10 mouse cellular contexts compared by ENCODE assay signal in genomic region chr1:73824406-73825184, GRCm38 (mm10).
DNase-seq lines count a peak whose midpoint lies in the region; ATAC-seq lines count a peak whose summit lies in the region.
"Had no signal": no experiment of that assay in that cellular context is flagged by ENCODE, and none has a peak within 500 bp of the region (broad histone marks: within the 10 kb centered on the region; RNA-seq: fewer than 3 reads in every experiment).

No protein-coding gene starts in this region.

- peak; percentile 61 to 69 for DNase-seq in kidney, postnatal 4 days
- peak; percentile 53 for DNase-seq in testis, postnatal 14 days (ENCODE audit: low spot score)
- no peak for DNase-seq in frontal cortex, adult 2 months (ENCODE audit: extremely low spot score in 1 of 2, low spot score in 1 of 2)
- DNase-seq: thymus, postnatal 4 days had no signal

- WGBS in heart, embryonic 13.5 days: 53% methylated on average over 8 of the region's 8 CpGs
- 55% methylated on average over 8 of the region's 8 CpGs for WGBS in heart, embryonic 12.5 days
- WGBS in neural tube, embryonic 13.5 days: 67% methylated on average over 8 of the region's 8 CpGs
- 72% methylated on average over 8 of the region's 8 CpGs for WGBS in neural tube, embryonic 15.5 days
- 64% methylated on average over 8 of the region's 8 CpGs for WGBS in forebrain, embryonic 12.5 days

- H3K4me1 ChIP-seq in heart, embryonic 13.5 days: peaks cover 14% of the 10 kb centered on the region; the same call in 1 of the 2 replicates
- peaks cover 12% of the 10 kb centered on the region for H3K4me1 ChIP-seq in heart, embryonic 12.5 days (replicated peaks)
- H3K4me1 ChIP-seq in neural tube, embryonic 13.5 days (replicated peaks): peaks cover 22% of the 10 kb centered on the region
- H3K4me1 ChIP-seq in neural tube, embryonic 15.5 days: peaks cover 12% of the 10 kb centered on the region
- H3K4me1 ChIP-seq in forebrain, embryonic 12.5 days: peaks cover 21% of the 10 kb centered on the region

- 0 out of 2 replicates have a peak overlapping the region, but pooled peaks have one; percentile 12 for H3K9ac ChIP-seq in heart, embryonic 13.5 days
- H3K9ac ChIP-seq in heart, embryonic 12.5 days: no peak overlapping the region
- H3K9ac ChIP-seq in neural tube, embryonic 13.5 days: no peak overlapping the region
- no peak overlapping the region for H3K9ac ChIP-seq in neural tube, embryonic 15.5 days (replicated peaks)
- H3K9ac ChIP-seq in forebrain, embryonic 12.5 days: no peak overlapping the region

- no peaks in the 10 kb centered on the region for H3K9me3 ChIP-seq in heart, embryonic 13.5 days
- no peaks in the 10 kb centered on the region for H3K9me3 ChIP-seq in heart, embryonic 12.5 days (replicated peaks)
- H3K9me3 ChIP-seq in neural tube, embryonic 13.5 days: no peaks in the 10 kb centered on the region
- H3K9me3 ChIP-seq in neural tube, embryonic 15.5 days (replicated peaks): no peaks in the 10 kb centered on the region
- no peaks in the 10 kb centered on the region for H3K9me3 ChIP-seq in forebrain, embryonic 12.5 days
- H3K9me3 ChIP-seq: megakaryocyte, embryonic 14.5 days had no signal

- H3K27ac ChIP-seq in heart, embryonic 13.5 days (replicated peaks): no peak overlapping the region
- H3K27ac ChIP-seq in heart, embryonic 12.5 days (ENCODE audit: poor library complexity, severe bottlenecking): no peak overlapping the region
- 0 out of 2 replicates have a peak overlapping the region, but pooled peaks have one; percentile 42 for H3K27ac ChIP-seq in neural tube, embryonic 13.5 days (replicated peaks)
- no peak overlapping the region for H3K27ac ChIP-seq in neural tube, embryonic 15.5 days (replicated peaks)
- H3K27ac ChIP-seq in forebrain, embryonic 12.5 days: no peak overlapping the region

- no peaks in the 10 kb centered on the region for H3K27me3 ChIP-seq in heart, embryonic 13.5 days (replicated peaks)
- 0 out of 2 replicates have a peak, but pooled peaks cover 8% of the 10 kb centered on the region for H3K27me3 ChIP-seq in heart, embryonic 12.5 days (replicated peaks)
- no peaks in the 10 kb centered on the region for H3K27me3 ChIP-seq in neural tube, embryonic 13.5 days
- no peaks in the 10 kb centered on the region for H3K27me3 ChIP-seq in neural tube, embryonic 15.5 days (replicated peaks)
- no peaks in the 10 kb centered on the region for H3K27me3 ChIP-seq in forebrain, embryonic 12.5 days

- H3K36me3 ChIP-seq in heart, embryonic 13.5 days: no peaks in the 10 kb centered on the region
- H3K36me3 ChIP-seq in heart, embryonic 12.5 days: no peaks in the 10 kb centered on the region
- no peaks in the 10 kb centered on the region for H3K36me3 ChIP-seq in neural tube, embryonic 13.5 days
- H3K36me3 ChIP-seq in neural tube, embryonic 15.5 days: no peaks in the 10 kb centered on the region
- no peaks in the 10 kb centered on the region for H3K36me3 ChIP-seq in forebrain, embryonic 12.5 days (replicated peaks)

- H3K4me3 ChIP-seq in heart, embryonic 13.5 days: no peak overlapping the region
- H3K4me3 ChIP-seq in heart, embryonic 12.5 days: no peak overlapping the region
- H3K4me3 ChIP-seq in neural tube, embryonic 13.5 days: no peak overlapping the region
- no peak overlapping the region for H3K4me3 ChIP-seq in neural tube, embryonic 15.5 days (replicated peaks)
- H3K4me3 ChIP-seq in forebrain, embryonic 12.5 days (replicated peaks): no peak overlapping the region
- H3K4me3 ChIP-seq: megakaryocyte, embryonic 14.5 days had no signal

- H3K4me2 ChIP-seq in heart, embryonic 13.5 days: no peak overlapping the region
- H3K4me2 ChIP-seq in heart, embryonic 12.5 days: no peak overlapping the region
- H3K4me2 ChIP-seq in neural tube, embryonic 13.5 days: no peak overlapping the region
- H3K4me2 ChIP-seq in neural tube, embryonic 15.5 days: no peak overlapping the region
- no peak overlapping the region for H3K4me2 ChIP-seq in forebrain, embryonic 12.5 days

- ATAC-seq in heart, embryonic 13.5 days (ENCODE audit: extremely low read depth, insufficient number of reproducible peaks, low FRiP score, low TSS enrichment): no peak
- ATAC-seq in heart, embryonic 12.5 days (ENCODE audit: insufficient number of reproducible peaks, low FRiP score): no peak
- no peak for ATAC-seq in neural tube, embryonic 13.5 days (ENCODE audit: low read depth)
- ATAC-seq in neural tube, embryonic 15.5 days (ENCODE audit: low FRiP score): no peak
- ATAC-seq in forebrain, embryonic 12.5 days (ENCODE audit: low FRiP score): no peak

Comparison
In these comparisons a context has a peak if more than half of its experiments do, and no peak if none do; other contexts are left out.
1. DNase-seq: peak in kidney, postnatal 4 days (2 of 2) and testis, postnatal 14 days (single experiment); none in frontal cortex, adult 2 months (0 of 2).